Mouse (Mus musculus) gastrocnemius, postnatal 25 days (tissue): Measurements from ENCODE around the gene Pttg1ip. TPM values are rescaled to one million over a fixed set of nuclear protein-coding genes. Genes with fewer than 3 reads are reported as not detected.
A peak's percentile ranks its signal among the peaks of the same experiment; 100 is the strongest.

Experiments
- DNase-seq: peaks from one replicate; pipeline ENCODE4 v3.0.0; 2022
- long read RNA-seq, 2 experiments: library from polyadenylated mRNA; stranded (forward); transcript quantifications; one replicate each; pipeline ENCODE4 v2.0.0; 2021
- total RNA-seq, 2 experiments: library from RNA; stranded (reverse); gene quantifications; 1 replicate in 1 of 2; 2 replicates in 1 of 2; pipeline ENCODE4 v1.2.3; 2021

The Pttg1ip gene
- 10 to 100 TPM; 26.1 to 29.1 TPM for total RNA-seq
- long read RNA-seq, experiment 1, transcript Pttg1ip-201 (6 exons, 2,294 nt) = major isoform, 19 of 44 reads
- long read RNA-seq, experiment 1, partial matches to known transcripts = 0 of 44 reads
- long read RNA-seq, experiment 1, other reads (novel, unspliced or antisense) = 24 of 44 reads
- long read RNA-seq, experiment 2, transcript Pttg1ip-201 (6 exons, 2,294 nt) = major isoform, 22 of 42 reads
- long read RNA-seq, experiment 2, partial matches to known transcripts = 1 of 42 reads
- long read RNA-seq, experiment 2, other reads (novel, unspliced or antisense) = 17 of 42 reads

DNA sequence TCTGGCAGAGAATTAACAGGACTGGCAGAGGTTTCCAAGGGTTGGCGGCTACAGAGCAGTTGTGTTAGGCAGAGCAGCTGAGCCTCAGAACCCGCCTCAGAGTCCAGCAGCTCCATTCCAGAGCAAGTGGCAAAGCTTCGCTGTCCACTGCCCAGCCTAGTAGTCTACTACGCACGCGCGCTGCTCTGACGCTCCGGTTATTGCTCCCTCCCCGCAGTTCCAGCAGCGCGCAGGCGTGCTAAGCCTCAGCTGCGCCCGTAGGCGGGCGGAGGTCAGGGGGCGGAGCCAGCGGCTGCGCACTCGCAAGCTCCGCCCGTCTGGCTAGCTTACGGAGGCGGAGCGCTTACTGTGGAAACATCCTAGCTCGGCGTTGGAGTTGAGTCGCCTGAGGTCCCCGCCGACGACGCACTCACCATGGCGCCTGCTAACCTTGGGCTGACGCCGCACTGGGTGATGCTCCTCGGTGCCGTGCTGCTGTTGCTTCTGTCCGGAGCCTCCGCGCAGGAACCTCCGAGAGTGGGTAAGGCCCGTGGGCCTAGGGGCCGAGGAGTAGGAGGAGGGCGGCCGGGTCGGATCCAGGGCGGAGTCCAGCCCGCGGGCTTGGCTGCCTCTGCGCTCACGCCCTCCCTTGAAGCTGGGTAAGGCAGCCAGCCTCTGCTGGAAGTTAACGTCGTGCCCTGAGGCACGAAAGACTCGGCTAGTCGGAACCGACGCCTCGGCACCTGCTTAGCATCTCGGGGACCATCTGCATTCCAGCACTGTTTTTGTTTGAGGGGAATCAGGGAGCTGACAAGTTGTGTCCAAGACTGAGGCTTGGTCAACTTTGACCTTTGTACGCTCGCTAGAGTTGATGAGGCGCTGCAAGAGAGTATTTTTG is at the start of gene Pttg1ip:
Gene Pttg1ip (plus strand): TSS at position 313 of the 877 bp plus-strand sequence.
- DNase-seq = peak; percentile 97

DNA sequence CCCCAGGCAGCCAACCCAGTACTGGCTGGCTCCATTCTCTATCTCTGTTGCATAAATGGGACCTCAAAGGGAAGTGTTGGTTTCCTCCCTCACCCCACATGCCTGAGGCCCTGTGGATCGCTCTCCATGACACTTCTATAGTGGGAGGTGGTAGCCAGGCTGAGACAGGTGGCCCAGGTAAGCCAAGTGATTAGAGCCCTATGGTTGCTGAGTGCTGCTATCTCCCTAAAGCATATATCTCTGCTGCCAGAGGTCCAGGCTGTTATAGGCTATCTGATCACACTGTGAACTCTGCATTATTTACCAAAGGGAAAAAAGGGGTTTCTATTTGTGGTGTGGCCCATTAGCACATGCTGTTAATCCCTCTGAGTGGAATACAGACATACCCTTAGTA is 49.5 kb upstream of the Pttg1ip start:
- no peak for DNase-seq

DNA sequence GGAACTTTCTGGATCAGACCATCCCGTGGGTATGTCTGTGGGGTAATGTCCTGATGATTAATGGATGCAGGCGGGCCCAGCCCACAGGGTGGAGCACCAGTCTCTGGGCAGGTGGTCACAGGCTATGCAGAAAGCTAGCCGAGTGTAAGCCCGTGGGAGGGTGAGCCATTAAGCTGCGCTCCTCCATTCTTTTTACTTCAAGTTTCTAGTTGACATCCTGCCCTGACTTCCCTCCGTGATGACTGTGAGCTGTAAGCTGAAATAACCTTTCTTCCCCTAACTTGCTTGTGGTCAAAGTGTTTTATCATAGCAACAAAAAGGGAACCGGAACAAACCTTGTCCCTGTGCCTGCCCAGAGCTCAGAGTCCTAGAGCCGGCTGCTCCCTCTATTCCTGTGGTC is 44.8 kb upstream of the Pttg1ip start:
- no peak for DNase-seq

DNA sequence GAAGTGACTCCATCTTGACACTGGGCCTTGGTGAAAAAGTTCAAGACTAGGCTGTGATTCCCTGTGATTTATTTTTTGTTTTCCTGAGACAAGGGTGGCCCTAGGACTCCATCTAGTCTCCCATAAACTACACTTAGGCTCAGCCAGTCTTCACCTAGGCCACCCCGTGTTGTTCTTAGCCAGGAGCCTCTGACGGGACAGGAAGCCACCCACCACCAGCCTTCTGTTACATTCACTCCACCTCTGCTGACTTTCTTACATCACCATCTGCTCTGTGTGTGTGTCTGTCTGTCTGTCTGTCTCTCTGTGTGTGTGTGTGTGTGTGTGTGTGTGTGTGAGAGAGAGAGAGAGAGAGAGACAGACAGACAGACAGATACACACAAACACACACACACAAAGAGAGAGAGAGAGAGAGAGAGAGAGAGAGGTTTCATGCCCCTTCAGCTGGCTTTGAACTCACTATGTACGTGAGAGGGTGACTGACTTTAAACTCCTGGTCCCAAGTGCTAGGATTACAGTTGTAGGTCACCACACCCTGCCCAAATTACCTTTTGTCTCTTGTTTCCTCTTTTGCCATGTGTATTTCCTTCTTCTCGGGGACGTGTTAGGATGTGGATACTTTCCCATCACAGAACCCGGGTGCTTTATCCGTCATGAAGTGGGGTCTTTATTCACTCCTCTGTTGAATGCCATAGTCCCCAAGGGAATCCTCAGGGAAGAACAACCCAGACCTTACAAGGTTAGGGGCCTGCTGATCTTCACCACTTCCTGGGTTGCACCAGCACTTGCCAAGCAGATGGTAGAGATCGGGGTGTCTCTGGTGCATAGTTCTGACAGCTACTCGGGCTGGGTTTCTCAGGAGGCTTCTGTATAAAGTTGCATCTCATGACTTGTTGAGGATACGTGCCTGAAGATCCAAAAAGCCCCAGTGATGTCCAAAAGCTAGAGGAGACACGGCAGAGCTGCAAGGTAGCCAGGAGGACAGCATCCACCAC is 44.0 kb upstream of the Pttg1ip start:
- DNase-seq = no peak

DNA sequence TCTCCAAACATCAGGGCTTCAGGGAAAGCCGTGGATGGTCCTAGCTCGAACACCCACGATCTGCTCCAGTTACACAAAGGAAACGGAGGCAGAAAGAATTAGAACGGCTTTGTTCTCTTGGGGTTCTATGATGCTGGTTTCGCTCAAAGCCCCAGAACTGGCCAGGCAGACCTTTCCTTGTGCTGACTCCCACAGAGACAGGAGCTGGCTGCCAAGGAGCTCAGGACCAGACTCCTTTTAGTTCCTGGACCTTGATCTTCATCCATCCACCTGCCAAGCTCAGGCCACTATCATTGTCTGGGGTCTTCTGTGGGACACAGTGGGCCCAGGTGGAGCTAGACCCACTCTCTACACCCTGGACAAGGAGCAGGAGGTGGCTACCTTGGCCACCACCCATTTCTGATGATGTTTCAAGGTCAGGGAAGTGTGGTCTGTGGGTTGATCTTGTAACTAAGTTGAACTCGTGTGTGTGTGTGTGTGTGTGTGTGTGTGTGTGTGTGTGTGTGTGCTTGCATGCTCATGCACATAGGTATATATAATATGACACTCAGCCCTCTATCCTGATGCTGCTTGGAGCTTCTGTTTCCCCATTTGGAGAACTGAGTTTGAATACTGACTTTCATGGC is 42.1 kb upstream of the Pttg1ip start:
- no peak for DNase-seq

DNA sequence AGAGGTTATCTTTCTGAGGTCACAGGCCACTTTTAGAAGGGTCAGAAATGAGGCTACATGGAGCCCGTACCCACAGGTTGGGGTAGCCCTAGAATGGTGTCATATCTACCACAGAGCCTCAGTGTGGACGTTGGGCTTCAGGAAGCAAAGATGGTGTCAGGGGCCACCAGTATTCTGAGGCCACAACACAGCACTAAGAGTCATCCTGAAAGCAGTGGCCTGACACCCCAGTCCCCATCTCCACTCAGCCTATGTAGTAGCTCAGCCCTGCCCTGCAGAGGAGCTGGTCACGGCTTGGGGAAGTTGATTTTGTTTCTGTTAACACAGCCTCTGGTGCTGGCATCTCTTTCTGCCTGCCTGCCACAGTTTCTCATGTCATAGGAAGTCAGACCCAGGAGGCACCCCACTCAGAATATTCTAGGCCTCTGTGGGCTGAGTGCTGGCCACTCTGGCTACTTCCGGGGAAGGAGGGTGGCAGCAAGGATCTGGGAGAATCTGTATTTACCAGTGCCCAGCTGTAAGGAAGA is 40.9 kb upstream of the Pttg1ip start:
- no peak for DNase-seq

DNA sequence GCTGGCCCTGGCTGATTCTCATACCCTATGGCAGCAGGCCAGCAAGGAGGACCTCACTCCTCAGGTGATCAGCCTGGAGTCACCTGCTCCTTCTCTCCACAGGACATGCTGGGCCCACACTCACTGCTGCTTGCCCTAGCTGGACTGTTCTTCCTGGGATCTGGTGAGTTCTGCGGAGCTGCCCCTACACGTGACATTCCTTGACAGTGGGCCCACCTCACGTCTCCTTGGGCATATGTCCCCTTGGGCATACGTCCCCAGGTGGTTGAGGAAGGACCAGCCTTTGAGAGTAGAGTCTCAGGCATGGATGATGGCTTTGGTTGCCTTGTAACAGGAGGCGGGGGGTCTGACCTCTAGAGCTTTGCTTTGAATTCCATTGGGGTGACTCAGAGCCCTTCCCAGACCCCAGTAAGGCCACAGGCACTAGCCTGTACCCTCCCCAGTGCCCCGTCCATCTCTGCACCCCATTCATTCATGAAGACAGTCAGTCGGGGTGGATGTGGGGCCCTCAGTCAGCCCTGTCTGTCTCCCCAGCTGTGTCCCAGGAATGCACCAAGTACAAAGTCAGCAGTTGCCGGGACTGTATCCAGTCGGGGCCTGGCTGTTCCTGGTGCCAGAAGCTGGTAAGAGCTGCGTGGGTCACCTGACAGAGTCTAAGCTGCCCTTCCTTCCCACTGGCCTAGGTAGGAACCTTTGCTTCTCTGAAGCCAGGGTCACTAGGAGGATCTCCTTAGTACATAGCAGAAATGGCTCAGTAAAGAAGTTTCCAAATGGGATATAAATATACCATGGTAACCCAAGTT is 39.5 kb upstream of the Pttg1ip start:
- no peak for DNase-seq

DNA sequence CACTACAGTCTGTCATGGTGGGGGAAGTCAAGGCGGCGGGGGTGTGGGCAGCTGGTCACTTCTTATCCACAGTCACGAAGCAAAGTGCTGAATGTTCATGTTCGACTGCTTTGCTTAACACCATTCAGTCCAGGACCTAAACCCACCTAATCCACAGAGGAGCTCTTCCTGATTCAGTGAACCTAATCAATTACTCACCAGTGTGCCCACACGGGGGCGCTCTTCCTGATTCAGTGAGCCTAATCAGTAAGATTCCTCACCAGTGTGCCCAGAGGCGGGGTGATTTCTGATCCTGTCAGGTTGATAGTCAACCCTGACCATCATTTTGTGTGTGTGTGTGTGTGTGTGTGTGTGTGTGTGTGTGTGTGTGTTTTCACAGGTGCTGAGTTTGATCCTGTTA is 38.3 kb upstream of the Pttg1ip start:
- DNase-seq = no peak

DNA sequence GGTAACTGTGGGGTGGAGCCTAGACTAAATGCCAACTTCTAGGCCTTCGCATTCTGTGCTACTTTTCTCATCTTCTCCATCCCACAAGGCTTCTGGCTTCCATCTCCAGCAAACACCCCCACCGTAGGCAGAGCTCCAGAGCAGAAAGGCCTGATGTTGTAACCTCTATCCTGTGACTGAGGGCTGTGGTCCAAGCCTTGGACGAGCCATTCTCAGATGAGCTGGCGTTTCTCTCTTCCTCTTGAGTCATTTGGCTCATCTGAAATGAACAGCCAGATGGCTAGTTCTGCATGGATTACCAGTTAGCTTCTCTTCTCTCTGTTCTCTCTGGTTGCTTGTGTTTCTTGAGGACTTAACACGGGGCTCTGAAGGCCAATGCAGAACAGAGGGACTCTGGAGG is 36.6 kb upstream of the Pttg1ip start:
- DNase-seq = peak; percentile 87

DNA sequence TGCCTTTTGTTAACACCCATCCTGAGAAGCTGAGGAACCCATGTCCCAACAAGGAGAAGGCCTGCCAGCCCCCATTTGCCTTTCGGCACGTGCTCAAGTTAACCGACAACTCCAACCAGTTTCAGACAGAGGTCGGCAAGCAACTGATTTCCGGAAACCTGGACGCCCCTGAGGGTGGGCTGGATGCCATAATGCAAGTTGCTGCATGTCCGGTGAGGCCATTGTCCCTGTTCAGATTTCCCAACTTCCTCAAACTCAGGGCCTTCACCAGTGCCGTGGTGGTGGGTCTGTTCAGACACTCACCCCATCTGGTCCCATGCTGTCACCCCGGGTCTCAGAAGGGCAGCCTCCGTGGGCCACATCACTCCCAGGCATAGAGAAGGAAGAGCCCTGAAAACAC is 32.9 kb upstream of the Pttg1ip start:
- no peak for DNase-seq

DNA sequence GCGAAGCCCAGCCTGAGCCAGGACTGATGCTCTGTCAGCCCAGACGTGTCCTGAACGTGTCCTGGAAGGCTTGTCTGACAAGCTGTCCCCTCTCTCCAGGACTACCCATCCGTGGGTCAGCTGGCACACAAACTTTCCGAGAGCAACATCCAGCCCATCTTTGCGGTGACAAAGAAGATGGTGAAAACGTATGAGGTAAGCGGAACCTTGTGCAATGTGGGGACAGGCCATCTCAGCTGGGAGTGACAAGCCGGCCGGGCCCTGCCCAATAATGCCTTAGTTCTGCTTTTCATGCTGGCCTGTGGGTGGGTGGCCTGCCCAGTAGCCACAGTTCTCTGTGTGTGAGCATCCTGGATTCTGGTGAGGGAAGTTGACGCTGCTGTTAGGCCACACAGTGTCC is 30.6 kb upstream of the Pttg1ip start:
- peak; percentile 25 for DNase-seq

DNA sequence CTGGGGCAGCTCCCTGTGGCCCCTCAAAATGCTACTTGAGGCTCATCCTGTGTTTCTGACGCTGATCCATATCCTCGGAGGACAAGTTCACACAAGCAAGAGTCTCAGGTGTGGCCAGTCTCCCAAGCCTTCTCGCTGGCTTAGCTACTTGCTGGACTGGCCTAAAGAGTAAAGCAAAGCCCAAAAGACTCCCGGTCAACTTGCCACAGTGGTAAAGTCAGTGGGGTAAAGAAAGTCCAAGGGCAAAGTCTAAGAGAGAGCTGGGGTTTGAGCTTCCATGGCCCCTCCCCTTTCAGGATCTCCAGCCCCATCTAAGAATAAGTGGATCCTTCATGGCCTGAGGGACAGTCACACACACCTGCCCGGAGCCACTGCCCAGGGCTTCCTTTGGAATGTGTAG is 29.4 kb upstream of the Pttg1ip start:
- no peak for DNase-seq

DNA sequence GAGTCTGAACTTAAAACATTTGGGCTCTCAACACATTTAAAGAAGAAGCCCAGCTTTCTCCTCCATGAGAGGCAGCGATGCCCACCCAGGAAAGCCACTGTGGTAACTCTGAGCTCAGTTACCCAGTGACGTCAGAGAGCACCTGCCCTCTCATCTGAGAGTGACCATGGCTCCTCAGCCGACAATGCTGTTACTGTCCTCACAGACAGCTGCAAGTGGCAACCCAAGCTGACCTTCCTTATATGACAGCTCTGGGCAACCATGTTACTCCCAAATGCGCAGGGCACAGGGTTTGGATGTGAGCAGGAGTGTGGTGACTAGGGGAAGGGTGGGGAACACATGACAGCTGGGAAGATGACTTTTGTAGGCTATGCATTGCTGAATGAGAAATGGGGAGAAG is 28.2 kb upstream of the Pttg1ip start:
- DNase-seq = no peak

DNA sequence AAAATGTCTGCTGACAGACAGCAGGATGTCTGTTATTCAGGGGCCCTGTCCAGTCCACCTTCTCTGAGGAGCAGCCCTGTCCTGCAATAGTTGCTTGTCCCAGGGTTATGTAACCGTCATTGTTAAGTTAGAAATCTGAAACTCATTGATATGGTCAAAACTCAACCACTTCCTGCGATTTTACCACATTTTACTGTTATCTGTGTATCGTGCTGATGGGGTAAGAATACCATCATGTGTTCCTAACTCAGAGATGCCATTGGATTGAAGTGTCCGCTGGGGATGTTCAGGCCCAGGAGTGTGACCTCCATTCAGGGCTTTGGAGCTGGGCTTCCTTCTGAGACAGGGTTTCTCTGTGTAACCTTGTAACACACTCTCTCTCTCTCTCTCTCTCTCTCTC is 26.6 kb upstream of the Pttg1ip start:
- DNase-seq = no peak

DNA sequence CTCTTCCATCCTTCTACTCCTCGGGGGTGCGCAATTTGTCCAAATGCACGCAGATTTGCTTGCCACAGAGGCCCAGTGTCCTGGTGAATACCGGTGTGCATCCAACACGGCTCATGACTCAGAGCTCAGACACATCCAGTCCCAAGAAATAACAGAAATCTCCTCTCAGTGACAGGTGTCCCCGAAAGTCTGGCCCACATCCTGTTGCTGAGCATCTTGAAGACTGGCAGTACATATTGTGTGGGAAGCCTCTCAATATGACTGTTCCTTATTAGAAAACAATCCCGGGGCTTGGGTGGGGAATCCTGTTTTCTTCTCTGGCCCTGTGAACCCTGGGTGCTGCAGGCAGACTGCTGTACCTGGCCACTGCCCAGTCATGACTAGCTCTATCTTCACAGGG is 24.9 kb upstream of the Pttg1ip start:
- no peak for DNase-seq

DNA sequence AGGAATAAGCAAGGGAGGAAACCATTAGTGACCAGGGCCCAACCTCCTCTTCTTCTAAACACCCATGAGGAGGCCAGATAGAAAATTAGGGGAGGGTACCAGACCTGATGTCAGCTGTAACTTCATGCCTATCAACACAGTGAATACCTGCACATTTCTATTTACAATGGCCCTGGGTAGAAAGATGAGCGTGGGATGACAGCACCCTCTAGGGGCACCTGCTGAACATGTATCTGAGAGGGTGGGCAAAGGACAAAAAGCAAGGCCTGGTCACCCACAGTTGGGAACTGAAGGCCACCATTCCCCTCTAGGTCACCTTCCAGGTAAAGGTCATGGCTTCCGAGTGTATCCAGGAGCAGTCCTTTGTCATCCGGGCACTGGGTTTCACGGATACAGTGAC is 23.9 kb upstream of the Pttg1ip start:
- DNase-seq = no peak

DNA sequence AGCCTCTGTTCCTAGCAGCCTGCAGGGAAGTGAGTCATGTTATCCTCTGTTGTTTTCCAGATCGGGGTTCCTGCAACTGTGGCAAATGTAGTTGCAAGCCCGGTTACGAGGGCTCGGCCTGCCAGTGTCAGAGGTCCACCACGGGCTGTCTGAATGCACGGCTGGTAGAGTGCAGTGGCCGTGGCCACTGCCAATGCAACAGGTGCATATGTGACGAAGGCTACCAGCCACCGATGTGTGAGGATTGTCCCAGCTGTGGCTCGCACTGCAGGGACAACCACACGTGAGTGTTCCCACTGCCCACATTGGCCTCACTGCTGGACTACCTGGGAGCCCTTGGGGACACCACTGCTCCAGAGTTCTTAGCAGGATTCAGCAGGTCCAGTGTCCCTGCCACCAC is 21.4 kb upstream of the Pttg1ip start:
- DNase-seq = no peak

DNA sequence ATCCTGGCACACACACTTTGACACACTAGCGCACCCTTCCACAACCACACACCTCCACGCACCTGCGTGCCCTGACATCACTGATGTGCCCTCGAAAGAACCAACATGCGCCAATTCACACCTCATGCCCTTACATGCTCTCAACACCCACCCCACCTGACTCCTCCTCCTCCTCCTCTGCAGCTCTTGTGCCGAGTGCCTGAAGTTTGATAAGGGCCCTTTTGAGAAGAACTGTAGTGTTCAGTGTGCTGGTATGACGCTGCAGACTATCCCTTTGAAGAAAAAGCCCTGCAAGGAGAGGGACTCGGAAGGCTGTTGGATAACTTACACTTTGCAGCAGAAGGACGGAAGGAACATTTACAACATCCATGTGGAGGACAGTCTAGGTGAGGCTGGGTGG is 20.7 kb upstream of the Pttg1ip start:
- no peak for DNase-seq

DNA sequence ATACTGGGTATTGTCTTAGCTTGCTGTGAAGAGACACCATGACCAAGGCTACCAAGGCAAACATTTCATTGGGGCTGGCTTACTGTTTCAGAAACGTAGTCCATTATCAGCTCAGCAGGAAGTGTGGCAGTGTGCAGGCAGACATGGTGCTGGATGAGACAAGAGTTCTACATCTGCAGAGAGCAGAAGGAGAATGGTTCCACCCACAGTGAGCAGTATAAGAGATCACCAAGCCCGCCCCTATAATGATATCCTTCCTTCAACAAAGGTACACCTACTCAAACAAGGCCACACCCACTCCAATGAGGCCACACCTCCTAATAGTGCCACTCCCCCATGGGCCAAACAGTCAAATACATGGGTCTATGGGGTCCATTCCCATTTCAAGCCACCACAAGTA is 20.0 kb upstream of the Pttg1ip start:
- no peak for DNase-seq

DNA sequence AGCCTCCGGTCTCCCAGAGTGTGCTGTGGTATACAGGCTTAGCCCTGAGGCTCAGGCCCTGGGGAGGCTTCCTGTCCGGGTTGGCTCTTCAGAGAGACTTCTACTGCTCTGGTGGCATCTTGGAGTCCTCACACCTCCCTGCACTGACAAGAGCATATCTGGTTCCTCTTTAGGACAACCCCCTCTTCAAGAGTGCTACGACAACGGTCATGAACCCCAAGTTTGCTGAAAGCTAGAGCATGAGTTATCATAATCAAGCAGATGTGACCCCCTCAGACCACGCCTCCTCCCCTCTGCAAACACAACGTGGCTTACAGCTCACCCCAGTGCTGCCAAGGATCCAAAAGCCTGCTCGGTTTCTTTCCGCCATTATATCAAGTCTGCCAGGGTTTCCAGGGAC is 16.5 kb upstream of the Pttg1ip start:
- no peak for DNase-seq

DNA sequence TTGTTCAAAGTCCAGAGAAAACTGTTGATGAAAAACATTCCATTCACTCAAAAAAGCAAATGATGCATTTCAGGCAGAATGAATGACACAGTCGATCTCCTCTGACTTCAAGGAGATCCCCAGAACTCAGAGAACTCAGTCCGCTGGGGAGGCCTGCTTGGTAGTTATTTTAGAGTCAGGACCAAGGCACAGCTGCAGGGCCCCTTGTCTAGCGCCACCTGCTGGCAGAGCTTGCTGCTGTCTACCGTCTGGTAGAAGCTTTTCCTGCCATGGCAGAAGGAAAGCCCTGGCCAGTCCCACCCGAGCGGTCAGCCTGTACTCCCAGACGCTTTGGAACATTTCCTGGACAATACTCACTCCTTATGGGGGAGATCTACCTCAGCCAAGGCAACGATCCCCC is 14.9 kb upstream of the Pttg1ip start:
- DNase-seq = peak; percentile 74
